Mouse (Mus musculus) midbrain, embryonic 15.5 days (tissue): ENCODE results near the gene 9930111J21Rik2. TPM values are rescaled to one million over a fixed set of nuclear protein-coding genes. Genes with fewer than 3 reads are reported as not detected.
"Not testable (repeated sequence)": the region's sequence is repeated elsewhere in the genome, so short reads cannot be mapped to it uniquely, and the experiment has no call there.

Source experiments
- ATAC-seq: fragments of 200-750 bp; cut with Nextera tagmentation; replicated peaks from 2 replicates; pipeline ENCODE4 v1.8.0; 2017; ENCODE audit warnings: moderate TSS enrichment
- H3K27ac ChIP-seq: fragments of 300-500 bp; sonication (generic); 2 replicates; pipeline ENCODE4 v1.5.1; 2015; ENCODE audit warnings: mild to moderate bottlenecking, inconsistent platforms
- H3K27me3 ChIP-seq: fragments of 300-500 bp; sonication (generic); replicated peaks from 2 replicates; pipeline ENCODE4 v1.6.1; 2015; ENCODE audit warnings: inconsistent platforms
- H3K36me3 ChIP-seq: fragments of 300-500 bp; sonication (generic); replicated peaks from 2 replicates; pipeline ENCODE4 v1.6.1; 2015; ENCODE audit warnings: inconsistent platforms
- H3K4me1 ChIP-seq: fragments of 300-500 bp; sonication (generic); 2 replicates; pipeline ENCODE4 v1.6.1; 2015; ENCODE audit warnings: inconsistent platforms
- H3K4me2 ChIP-seq: fragments of 300-500 bp; sonication (generic); 2 replicates; pipeline ENCODE4 v1.6.1; 2015; ENCODE audit warnings: inconsistent platforms, mild to moderate bottlenecking, moderate library complexity
- H3K4me3 ChIP-seq: fragments of 300-500 bp; sonication (generic); 2 replicates; pipeline ENCODE4 v1.5.1; 2015; ENCODE audit warnings: mild to moderate bottlenecking, inconsistent platforms
- H3K9ac ChIP-seq: fragments of 300-500 bp; sonication (generic); 2 replicates; pipeline ENCODE4 v1.6.1; 2015; ENCODE audit warnings: mild to moderate bottlenecking, inconsistent platforms
- H3K9me3 ChIP-seq: fragments of 300-500 bp; sonication (generic); 2 replicates; pipeline ENCODE4 v1.6.1; 2016; ENCODE audit warnings: inconsistent platforms
- WGBS: fragments of 180-500 bp; shearing (Covaris S2); methylation state at CpG from one replicate; pipeline ENCODE4 v1.1.7; 2015; ENCODE audit warnings: mixed read lengths; 5-methylcytosine and 5-hydroxymethylcytosine counted together
- polyA plus RNA-seq: library from polyadenylated mRNA; unstranded; fragments of >200 nt; fragmentation: Nextera tagmentation; extraction: Ambion mirVana; gene quantifications from 2 replicates; pipeline ENCODE4 v1.2.1, GENCODE M21; 2015

9930111J21Rik2 gene
- polyA plus RNA-seq, 1 experiment from 2014 or later: 0.37 TPM

DNA sequence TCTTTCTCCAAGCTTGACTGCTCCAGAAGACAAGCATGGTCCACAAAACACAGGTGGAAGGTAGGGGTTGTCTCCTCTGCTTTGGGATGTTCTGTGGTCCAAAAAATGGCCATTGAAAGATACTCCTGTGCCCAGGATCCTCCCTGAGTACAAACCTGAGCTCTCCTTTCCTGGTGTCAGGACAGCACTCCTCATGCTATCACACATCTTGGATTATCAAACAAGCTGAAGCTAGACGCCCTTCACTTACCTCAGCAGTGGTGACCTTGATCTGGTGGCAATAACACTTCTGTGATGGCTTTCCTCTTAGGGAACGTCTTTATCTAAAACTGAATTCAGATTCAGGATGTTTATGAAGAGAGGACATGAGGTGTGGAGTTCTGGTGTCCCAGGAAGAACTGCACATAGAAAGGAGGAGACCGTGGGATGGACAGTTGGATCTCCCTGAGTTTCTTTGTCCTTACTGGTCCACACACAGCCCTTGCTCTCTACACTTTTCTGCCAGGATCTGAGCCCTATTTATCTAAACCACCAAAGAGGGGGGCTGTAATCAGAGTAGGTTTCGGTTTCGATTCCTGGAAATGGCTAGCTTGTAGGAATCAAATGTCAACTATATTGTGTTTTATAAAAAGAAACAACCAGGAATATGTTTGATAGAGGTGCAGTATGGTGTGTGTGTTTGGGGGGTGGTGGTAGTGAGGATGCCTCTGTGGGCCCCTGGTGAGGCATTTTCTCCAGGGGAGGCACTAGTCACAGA, 12.8 kb upstream of the 9930111J21Rik2 start, which contains the start of gene Tgtp2:
Gene Tgtp2, minus strand, starts transcription at position 494 of the 757 bp plus-strand sequence.
- H3K36me3 ChIP-seq, H3K27ac ChIP-seq, H3K27me3 ChIP-seq, H3K4me1 ChIP-seq, H3K4me2 ChIP-seq, H3K4me3 ChIP-seq, H3K9ac ChIP-seq, H3K9me3 ChIP-seq, ATAC-seq: not testable (repeated sequence)
- 82% methylated on average over 5 of the region's 5 CpGs for WGBS

DNA sequence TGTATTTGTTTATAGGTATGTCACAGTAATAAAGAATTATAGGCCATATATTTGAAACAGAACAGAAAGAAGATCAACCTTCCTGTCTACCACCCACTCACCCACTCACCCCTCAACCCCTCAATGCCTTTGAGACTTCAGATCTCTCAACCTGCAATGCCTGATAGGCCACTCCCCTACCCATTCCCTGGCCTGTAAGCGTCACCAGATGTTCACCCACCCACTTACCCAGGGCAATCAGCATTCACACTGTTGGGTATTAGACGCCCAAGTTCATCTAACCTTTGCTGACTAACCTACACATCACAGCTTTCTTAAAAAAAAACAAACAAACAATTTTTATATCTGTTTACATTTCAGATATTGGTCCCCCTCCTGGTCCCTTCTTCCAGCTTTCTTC, 10.8 kb upstream of the 9930111J21Rik2 start:
- not testable (repeated sequence) for H3K9me3 ChIP-seq, H3K4me1 ChIP-seq, H3K4me2 ChIP-seq, ATAC-seq, H3K27ac ChIP-seq, H3K4me3 ChIP-seq, H3K36me3 ChIP-seq, H3K27me3 ChIP-seq, H3K9ac ChIP-seq
- 71% methylated on average over 2 of the region's 2 CpGs for WGBS

DNA sequence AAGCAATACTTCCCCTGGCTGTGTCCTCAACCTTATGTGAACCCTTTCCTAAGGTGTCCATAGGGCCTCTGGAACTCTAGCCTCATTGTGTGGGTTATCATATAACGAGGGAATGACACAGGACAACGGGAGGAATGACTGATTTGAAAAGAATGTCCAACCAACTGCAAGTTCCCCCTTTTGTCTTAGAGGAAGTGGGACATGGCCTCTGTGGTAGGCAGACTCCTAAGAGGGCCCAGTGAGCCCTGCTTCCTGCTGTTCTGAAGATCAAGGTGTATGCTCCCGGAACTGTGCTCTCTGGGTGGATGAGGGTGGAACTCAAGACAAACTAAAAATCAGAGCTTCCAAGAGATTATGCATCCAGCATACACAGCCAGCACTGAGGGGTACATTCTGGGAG, 9.0 kb upstream of the 9930111J21Rik2 start:
- not testable (repeated sequence) for ATAC-seq, H3K9ac ChIP-seq, H3K36me3 ChIP-seq, H3K9me3 ChIP-seq, H3K4me3 ChIP-seq, H3K4me1 ChIP-seq, H3K4me2 ChIP-seq, H3K27me3 ChIP-seq, H3K27ac ChIP-seq
- 69% methylated on average over 2 of the region's 3 CpGs for WGBS

DNA sequence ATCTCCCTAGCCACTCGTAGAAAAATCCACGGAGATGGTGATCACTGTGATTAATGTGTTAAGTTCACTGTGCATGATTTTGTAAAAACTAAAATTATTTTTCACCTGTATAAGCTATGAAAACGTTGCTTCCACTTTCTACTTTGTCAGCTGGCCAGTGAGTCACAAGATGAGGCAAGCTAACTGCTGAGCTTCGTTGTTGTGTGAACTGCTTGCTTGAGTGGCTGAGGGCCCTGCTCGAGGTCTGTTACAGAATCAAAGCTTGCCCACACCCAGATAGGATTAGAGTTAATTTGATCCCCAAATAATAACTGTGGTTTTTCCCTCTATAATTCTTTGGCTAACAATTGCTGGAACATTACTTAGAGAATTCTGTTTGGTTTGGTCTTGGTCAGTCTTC, 852 bp upstream of the 9930111J21Rik2 start:
- not testable (repeated sequence) for H3K4me2 ChIP-seq, H3K27ac ChIP-seq, H3K9me3 ChIP-seq, H3K36me3 ChIP-seq, H3K27me3 ChIP-seq, H3K9ac ChIP-seq, H3K4me3 ChIP-seq, ATAC-seq, H3K4me1 ChIP-seq
- WGBS: no CpG with 5 or more reads among the region's 5 CpGs

DNA sequence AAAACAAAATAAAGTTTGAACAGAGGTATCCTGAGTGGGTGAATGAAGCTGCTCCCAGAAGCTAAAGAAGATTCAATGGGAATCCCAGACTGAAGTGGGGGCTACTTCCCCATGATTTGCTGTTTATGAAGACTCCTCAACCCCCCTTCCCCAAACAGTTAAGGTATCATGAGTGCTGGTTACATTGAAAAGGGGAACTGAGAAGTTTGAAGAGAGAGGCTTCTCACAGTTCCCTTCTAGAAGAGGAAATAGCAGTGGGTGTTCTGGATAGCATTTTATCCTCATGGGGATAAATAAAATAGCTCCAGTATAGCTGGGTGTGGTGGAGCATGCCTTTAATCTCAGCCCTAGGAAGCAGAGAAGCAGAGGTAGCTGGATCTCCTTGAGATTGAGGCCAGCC, 978 bp downstream of the 9930111J21Rik2 start:
- H3K9ac ChIP-seq, H3K4me1 ChIP-seq, H3K36me3 ChIP-seq, H3K27me3 ChIP-seq, ATAC-seq, H3K4me3 ChIP-seq, H3K4me2 ChIP-seq, H3K9me3 ChIP-seq, H3K27ac ChIP-seq: not testable (repeated sequence)

DNA sequence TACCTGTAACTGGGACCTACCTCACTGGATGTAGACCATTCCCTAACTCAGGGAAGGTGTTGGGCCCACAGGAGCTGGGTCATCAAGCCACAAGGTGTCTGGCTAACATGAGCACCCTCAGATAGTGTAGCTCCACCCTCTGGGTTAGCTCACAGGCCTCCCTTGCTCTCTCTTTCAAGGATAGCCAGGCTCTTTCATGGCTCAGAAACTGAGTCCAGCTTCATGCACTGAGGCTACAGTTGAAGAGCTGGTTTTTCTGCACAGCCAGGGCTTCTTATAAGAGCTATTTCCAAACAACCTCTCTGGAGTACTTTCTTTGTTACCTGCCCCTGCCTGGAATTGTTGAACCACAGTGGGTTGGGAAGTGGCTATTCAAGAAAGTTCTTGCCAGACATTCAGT, 39.0 kb downstream of the 9930111J21Rik2 start:
- not testable (repeated sequence) for H3K27me3 ChIP-seq, ATAC-seq, H3K4me3 ChIP-seq, H3K27ac ChIP-seq, H3K36me3 ChIP-seq, H3K4me1 ChIP-seq, H3K4me2 ChIP-seq, H3K9ac ChIP-seq, H3K9me3 ChIP-seq

DNA sequence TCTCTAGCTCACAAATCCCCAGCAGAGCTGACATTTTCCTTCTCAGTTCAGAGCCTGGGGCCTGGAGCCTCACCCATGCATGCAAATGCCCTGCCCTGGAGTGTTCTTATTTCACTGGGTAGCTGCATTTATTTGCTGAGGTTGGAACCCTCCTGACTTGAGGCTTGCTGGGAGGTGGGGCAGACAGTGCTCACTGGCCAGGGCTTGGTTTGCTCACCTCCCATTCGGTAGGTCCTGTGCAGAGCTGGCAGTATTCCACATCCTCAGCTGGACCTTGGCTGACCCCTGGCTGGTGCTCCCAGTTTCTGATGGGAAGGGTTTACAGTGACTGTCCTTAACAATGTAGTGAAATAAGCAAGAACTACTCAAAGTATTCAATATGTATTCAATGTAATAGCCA, 44.3 kb downstream of the 9930111J21Rik2 start:
- H3K27ac ChIP-seq, H3K4me1 ChIP-seq, ATAC-seq, H3K4me2 ChIP-seq, H3K9ac ChIP-seq, H3K4me3 ChIP-seq, H3K36me3 ChIP-seq, H3K9me3 ChIP-seq, H3K27me3 ChIP-seq: not testable (repeated sequence)
- 63% methylated on average over 1 of the region's 1 CpGs for WGBS

DNA sequence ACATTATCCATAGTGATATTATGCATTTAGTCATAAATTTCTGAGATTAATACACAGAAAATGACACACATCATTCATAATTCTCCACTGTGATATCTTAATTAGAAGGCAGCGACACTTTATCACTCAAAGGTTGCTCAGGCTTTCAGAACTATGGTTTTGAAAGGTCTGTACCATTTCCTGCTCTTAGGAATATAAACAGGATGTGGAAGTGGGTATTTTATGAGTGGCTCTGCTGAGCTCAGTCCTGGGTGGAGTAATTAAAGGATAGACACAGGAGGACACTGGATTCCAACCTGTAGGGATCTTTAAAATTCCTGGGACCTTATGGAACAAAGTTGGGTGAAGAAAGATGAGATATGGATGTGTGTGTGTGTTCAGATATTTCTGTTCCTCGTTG, 44.7 kb downstream of the 9930111J21Rik2 start:
- WGBS: 70% methylated on average over 2 of the region's 2 CpGs

DNA sequence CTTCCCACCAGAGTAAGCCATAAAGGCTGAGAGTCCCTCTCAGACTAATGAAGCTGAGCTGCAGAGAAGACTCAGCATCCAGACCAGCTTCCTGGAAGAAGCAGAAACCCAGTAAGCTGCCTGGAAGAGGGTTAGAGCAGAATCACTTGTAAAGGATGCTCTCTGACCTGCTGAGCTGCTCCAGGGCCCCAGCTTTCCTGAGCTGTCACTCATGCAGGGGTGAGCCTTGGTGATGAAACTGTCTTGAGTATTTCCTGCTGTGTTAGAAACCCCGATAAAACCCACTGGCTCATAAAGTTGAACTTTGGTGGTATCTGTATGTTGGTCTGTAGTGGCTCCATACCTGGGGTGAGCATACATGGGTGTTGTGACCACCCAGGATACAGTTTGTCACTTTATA, 50.6 kb downstream of the 9930111J21Rik2 start:
- not testable (repeated sequence) for H3K4me2 ChIP-seq, H3K4me1 ChIP-seq, H3K4me3 ChIP-seq, H3K9ac ChIP-seq, ATAC-seq, H3K36me3 ChIP-seq, H3K9me3 ChIP-seq, H3K27ac ChIP-seq, H3K27me3 ChIP-seq
- WGBS: 79% methylated on average over 1 of the region's 1 CpGs

More for the DNA sequence above, 44.7 kb downstream of the 9930111J21Rik2 start:
- H3K9me3 ChIP-seq, H3K36me3 ChIP-seq, H3K4me2 ChIP-seq, H3K4me1 ChIP-seq, H3K27me3 ChIP-seq, H3K9ac ChIP-seq, H3K27ac ChIP-seq, H3K4me3 ChIP-seq, ATAC-seq: not testable (repeated sequence)

DNA sequence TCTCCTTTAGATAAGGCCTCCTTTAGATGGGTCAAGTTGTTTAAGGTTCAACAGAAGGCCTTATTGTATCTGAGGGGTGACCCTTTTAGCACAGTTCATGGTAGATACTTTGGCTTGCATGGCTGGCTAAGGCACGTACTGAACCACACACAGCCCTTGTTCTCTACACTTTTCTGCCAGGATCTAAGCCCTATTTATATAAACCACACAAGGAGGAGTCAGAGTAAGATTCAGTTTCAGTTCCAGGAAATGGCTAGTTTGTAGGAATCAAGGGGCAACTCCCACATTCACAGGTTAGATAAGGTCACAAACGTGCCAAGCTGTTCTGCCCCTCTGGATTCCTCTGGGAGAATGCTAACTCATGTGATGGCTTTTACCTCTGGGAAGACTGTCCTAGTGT, 57.0 kb downstream of the 9930111J21Rik2 start, which contains the start of gene Tgtp1:
Gene Tgtp1, minus strand, starts transcription at position 155 of the 400 bp plus-strand sequence.
- H3K4me3 ChIP-seq, H3K27me3 ChIP-seq, ATAC-seq, H3K36me3 ChIP-seq, H3K9me3 ChIP-seq, H3K9ac ChIP-seq, H3K27ac ChIP-seq, H3K4me1 ChIP-seq, H3K4me2 ChIP-seq: not testable (repeated sequence)
- WGBS: 78% methylated on average over 2 of the region's 2 CpGs

DNA sequence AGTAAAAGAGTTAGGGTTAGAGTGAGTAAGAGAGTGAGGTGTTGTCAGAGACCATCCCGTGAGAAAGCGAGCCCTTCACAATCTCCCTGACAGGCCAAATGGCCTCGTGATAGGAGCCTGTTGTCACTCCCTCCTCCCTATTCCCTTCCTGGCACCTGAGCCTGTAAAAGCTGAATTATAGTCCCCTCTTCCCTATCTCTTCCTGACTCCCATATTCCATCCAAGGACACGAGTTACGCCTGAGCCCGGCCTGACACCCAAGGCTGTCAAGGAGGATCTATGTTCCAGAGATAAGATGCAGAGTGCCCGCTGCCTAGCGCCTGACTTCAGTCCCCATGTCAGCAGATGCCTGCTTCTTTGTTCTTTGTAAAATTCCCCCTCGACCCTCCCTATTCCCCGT, 57.7 kb downstream of the 9930111J21Rik2 start:
- 69% methylated on average over 10 of the region's 10 CpGs for WGBS

DNA sequence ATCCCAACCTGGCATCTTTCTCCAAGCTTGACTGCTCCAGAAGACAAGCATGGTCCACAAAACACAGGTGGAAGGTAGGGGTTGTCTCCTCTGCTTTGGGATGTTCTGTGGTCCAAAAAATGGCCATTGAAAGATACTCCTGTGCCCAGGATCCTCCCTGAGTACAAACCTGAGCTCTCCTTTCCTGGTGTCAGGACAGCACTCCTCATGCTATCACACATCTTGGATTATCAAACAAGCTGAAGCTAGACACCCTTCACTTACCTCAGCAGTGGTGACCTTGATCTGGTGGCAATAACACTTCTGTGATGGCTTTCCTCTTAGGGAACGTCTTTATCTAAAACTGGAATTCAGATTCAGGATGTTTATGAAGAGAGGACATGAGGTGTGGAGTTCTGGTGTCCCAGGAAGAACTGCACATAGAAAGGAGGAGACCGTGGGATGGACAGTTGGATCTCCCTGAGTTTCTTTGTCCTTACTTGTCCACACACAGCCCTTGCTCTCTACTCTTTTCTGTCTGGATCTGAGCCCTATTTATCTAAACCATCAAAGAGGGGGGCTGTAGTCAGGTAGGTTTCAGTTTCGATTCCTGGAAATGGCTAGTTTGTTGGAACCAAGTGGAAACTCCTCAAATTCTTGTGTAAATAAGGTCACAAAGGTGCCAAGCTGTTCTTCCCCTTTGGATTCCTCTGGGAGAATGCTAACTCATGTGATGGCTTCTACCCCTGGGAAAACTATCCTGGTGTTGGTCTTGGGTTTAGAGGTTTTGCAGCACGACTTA, 59.1 kb downstream of the 9930111J21Rik2 start, which contains the start of gene Gm12185:
Gene Gm12185, minus strand, starts transcription at position 487 of the 781 bp plus-strand sequence.
- H3K9ac ChIP-seq, H3K9me3 ChIP-seq, H3K27ac ChIP-seq, H3K4me2 ChIP-seq, H3K27me3 ChIP-seq, H3K4me1 ChIP-seq, ATAC-seq, H3K4me3 ChIP-seq, H3K36me3 ChIP-seq: not testable (repeated sequence)
- 69% methylated on average over 4 of the region's 4 CpGs for WGBS

More for the DNA sequence above, 57.7 kb downstream of the 9930111J21Rik2 start:
- H3K4me3 ChIP-seq, H3K4me2 ChIP-seq, H3K4me1 ChIP-seq, H3K27ac ChIP-seq, H3K27me3 ChIP-seq, H3K9me3 ChIP-seq, ATAC-seq, H3K36me3 ChIP-seq, H3K9ac ChIP-seq: not testable (repeated sequence)

DNA sequence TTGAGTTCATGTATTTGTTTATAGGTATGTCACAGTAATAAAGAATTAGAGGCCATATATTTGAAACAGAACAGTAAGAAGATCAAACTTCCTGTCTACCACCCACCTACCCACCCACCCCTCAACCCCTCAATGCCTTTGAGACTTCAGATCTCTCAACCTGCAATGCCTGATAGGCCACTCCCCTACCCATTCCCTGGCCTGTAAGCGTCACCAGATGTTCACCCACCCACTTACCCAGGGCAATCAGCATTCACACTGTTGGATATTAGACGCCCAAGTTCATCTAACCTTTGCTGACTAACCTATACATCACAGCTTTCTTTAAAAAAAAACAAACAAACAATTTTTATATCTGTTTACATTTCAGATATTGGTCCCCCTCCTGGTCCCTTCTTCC, 61.1 kb downstream of the 9930111J21Rik2 start:
- H3K9me3 ChIP-seq, H3K36me3 ChIP-seq, ATAC-seq, H3K27me3 ChIP-seq, H3K9ac ChIP-seq, H3K27ac ChIP-seq, H3K4me1 ChIP-seq, H3K4me2 ChIP-seq, H3K4me3 ChIP-seq: not testable (repeated sequence)
- 73% methylated on average over 2 of the region's 2 CpGs for WGBS
